Mouse (Mus musculus) brain, embryonic 18.5 days (tissue): ENCODE measurements at regions not wholly inside any gene's neighbourhood (a gene's known extent, or its start where the extent isn't known, plus 50 kb on each side); places are given as distances from the start of the nearest gene placed in this dataset.

Experiments
- DNase-seq: peaks from one replicate; pipeline ENCODE4 v3.0.0-alpha.2; 2012; ENCODE audit warnings: low read depth, low spot score

GRCm38 (mm10) chr2:160066491-160067303, 267.3 kb downstream of the Gm826 start:
- no peak for DNase-seq

GRCm38 (mm10) chr2:160062148-160062937, 271.6 kb downstream of the Gm826 start:
- no peak for DNase-seq

- no peak for DNase-seq
Observed at GRCm38 (mm10) chr2:160060091-160060490, 273.9 kb downstream of the Gm826 start.

- DNase-seq, result no peak
Observed at GRCm38 (mm10) chr2:160057211-160057610, 276.8 kb downstream of the Gm826 start.

GRCm38 (mm10) chr2:160054411-160054810, 279.6 kb downstream of the Gm826 start:
- no peak for DNase-seq

GRCm38 (mm10) chr2:160048286-160048685, 285.7 kb downstream of the Gm826 start:
- no peak for DNase-seq

- DNase-seq, result no peak
Observed at GRCm38 (mm10) chr2:160046881-160047543, 286.9 kb downstream of the Gm826 start.

GRCm38 (mm10) chr2:160044591-160044990, 289.4 kb downstream of the Gm826 start:
- no peak for DNase-seq

- DNase-seq, result no peak
Observed at GRCm38 (mm10) chr2:160044184-160044583, 289.8 kb downstream of the Gm826 start.

GRCm38 (mm10) chr2:160029432-160029831, 304.5 kb downstream of the Gm826 start:
- no peak for DNase-seq

- DNase-seq, result no peak
Observed at GRCm38 (mm10) chr2:160028459-160028858, 305.5 kb downstream of the Gm826 start.

- DNase-seq, result no peak
Observed at GRCm38 (mm10) chr2:160025911-160026310, 308.1 kb downstream of the Gm826 start.

GRCm38 (mm10) chr2:160021541-160021940, 312.4 kb downstream of the Gm826 start:
- DNase-seq, result no peak

- DNase-seq, result no peak
Observed at GRCm38 (mm10) chr2:160020876-160021275, 313.1 kb downstream of the Gm826 start.

- DNase-seq, result no peak
Observed at GRCm38 (mm10) chr2:160017020-160017812, 316.7 kb downstream of the Gm826 start.

- no peak for DNase-seq
Observed at GRCm38 (mm10) chr2:160011421-160011820, 322.5 kb downstream of the Gm826 start.

- no peak for DNase-seq
Observed at GRCm38 (mm10) chr2:160002695-160003094, 331.3 kb downstream of the Gm826 start.

- DNase-seq, result no peak
Observed at GRCm38 (mm10) chr2:160000449-160000848, 333.5 kb downstream of the Gm826 start.

- DNase-seq, result no peak
Observed at GRCm38 (mm10) chr2:159997395-159997794, 336.6 kb downstream of the Gm826 start.

- DNase-seq, result no peak
Observed at GRCm38 (mm10) chr2:159994490-159994889, 339.5 kb downstream of the Gm826 start.

- no peak for DNase-seq
Observed at GRCm38 (mm10) chr2:159986719-159987118, 347.2 kb downstream of the Gm826 start.
